Mouse (Mus musculus) ES-Bruce4 (cell line): ENCODE measurements around the gene Numbl. TPM values are rescaled to one million over a fixed set of nuclear protein-coding genes. Genes with fewer than 3 reads are reported as not detected.

ENCODE experiments used
- H3K27ac ChIP-seq: 2 replicates; pipeline ENCODE4 v1.5.1; 2012; ENCODE audit warnings: low read length, inconsistent platforms; ENCODE audit not compliant: insufficient read depth
- H3K27me3 ChIP-seq: 2 replicates; pipeline ENCODE4 v1.6.1; 2012; ENCODE audit warnings: mild to moderate bottlenecking, low read length, inconsistent platforms; ENCODE audit not compliant: control insufficient read depth, poor library complexity, insufficient read depth, severe bottlenecking
- H3K36me3 ChIP-seq: 2 replicates; pipeline ENCODE4 v1.6.1; 2012; ENCODE audit warnings: inconsistent platforms, mild to moderate bottlenecking, low read length, moderate library complexity; ENCODE audit not compliant: control insufficient read depth, poor library complexity, insufficient read depth, severe bottlenecking
- H3K4me1 ChIP-seq: one replicate; pipeline ENCODE4 v1.8.1; 2011; ENCODE audit warnings: low read length; ENCODE audit not compliant: control insufficient read depth, insufficient read depth
- H3K4me3 ChIP-seq: 2 replicates; pipeline ENCODE4 v1.5.1; 2011; ENCODE audit warnings: low read depth, mild to moderate bottlenecking, low read length
- H3K9ac ChIP-seq: 2 replicates; pipeline ENCODE4 v1.6.1; 2012; ENCODE audit warnings: low read depth, mild to moderate bottlenecking, inconsistent platforms; ENCODE audit not compliant: poor library complexity, severe bottlenecking
- H3K9me3 ChIP-seq: replicated peaks from 2 replicates; pipeline ENCODE4 v1.6.1; 2012; ENCODE audit warnings: mild to moderate bottlenecking, low read length, inconsistent platforms; ENCODE audit not compliant: control insufficient read depth, poor library complexity, insufficient read depth, severe bottlenecking
- CTCF ChIP-seq: IDR thresholded peaks from one replicate; pipeline ENCODE4 v1.8.1; 2011; ENCODE audit warnings: low read depth, low read length
- EP300 ChIP-seq: IDR thresholded peaks from 2 replicates; pipeline ENCODE4 v1.6.1; 2011; ENCODE audit warnings: low read depth, low read length; ENCODE audit not compliant: insufficient read depth
- POLR2A ChIP-seq: IDR thresholded peaks from one replicate; pipeline ENCODE4 v1.8.1; 2011; ENCODE audit warnings: low read length; ENCODE audit not compliant: insufficient read depth
- polyA plus RNA-seq: library from polyadenylated mRNA; stranded (reverse); fragments of >200 nt; gene quantifications from 2 replicates; pipeline ENCODE4 v1.2.4, GENCODE M21; 2011; ENCODE audit warnings: low read depth; ENCODE audit not compliant: missing spikeins, insufficient read depth, insufficient read length

Numbl gene
- polyA plus RNA-seq, 1 experiment = 32.9 TPM

DNA sequence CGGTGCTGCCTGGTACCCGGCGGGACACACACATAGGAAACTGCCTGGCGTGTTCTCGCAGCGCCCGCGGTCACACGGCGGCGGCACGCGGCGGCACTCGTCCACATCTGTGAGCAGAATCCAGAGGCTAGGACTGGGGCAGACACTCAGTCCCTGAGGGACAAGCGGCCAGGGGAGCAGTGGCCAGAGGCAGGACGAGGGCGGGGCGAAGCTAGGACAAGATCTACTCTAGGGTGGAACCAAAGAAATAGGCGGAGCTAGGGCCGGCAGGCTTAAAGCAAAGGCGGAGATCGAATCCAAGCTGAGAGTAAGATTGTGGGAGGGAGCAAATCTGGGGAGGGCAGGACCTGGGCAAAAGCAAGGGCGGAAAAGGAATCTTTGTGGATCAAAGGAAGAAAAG is 67.5 kb downstream of the Numbl start:
- peak overlapping the region; percentile 59 for H3K4me3 ChIP-seq
- no peaks in the 10 kb centered on the region for H3K27me3 ChIP-seq
- H3K36me3 ChIP-seq = peaks cover 12% of the 10 kb centered on the region
- TF ChIP-seq CTCF = no peak
- no peak for TF ChIP-seq EP300
- no peak for TF ChIP-seq POLR2A
- no peaks in the 10 kb centered on the region for H3K9me3 ChIP-seq
- H3K9ac ChIP-seq = peak overlapping the region; percentile 29; the same call in 1 of the 2 replicates
- peaks cover 6% of the 10 kb centered on the region for H3K4me1 ChIP-seq
- H3K27ac ChIP-seq = peak overlapping the region; percentile 54

DNA sequence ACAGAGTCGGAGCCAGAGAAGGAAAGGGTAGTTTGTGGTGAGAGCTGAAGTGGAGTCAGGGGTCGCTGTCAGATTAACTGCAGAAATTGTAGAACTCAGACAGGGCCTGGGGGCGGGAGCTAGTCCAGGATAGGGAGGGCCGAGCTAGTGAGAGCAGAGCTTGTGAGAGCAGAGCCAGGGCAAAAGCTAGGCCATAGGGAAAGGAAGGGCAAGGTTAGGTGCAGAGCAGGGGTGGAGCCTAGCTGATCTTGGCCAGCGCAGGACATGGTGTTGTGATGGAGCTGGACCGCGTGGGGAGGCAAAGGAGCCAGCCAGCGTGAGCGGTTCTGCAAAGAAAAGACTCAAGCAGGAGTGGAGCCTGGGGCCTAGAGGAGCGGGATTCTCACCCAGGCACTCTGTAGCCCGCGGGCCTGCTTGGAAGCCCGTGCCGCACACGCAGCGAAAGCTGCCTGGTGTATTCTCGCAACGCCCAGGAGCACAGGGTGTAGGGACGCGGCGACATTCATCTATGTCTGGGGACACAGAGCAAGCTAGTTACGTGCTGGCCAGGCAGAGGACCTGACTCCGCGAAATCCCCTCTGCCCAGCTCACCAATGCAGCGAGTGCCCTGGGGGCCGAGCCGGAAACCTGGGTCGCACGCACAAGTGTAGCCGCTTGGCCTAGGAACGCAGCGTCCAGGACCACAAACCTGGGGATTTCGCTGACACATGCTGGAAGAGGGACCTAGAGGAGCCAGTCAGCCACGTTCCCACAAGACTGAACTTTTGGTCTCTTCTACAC is 68.1 kb downstream of the Numbl start:
- H3K4me1 ChIP-seq = peaks cover 6% of the 10 kb centered on the region
- H3K9me3 ChIP-seq = no peaks in the 10 kb centered on the region
- H3K27me3 ChIP-seq = no peaks in the 10 kb centered on the region
- H3K36me3 ChIP-seq = peaks cover 12% of the 10 kb centered on the region
- H3K4me3 ChIP-seq = peak overlapping the region; percentile 30
- H3K27ac ChIP-seq = peak overlapping the region; percentile 54
- no peak for TF ChIP-seq CTCF
- TF ChIP-seq POLR2A = no peak
- TF ChIP-seq EP300 = no peak
- peak overlapping the region; percentile 29 for H3K9ac ChIP-seq

GRCm38 (mm10) chr7:27327500-27327899 is 69.3 kb downstream of the Numbl start:
- no peak overlapping the region for H3K9ac ChIP-seq
- TF ChIP-seq EP300 (0 out of 2 replicates have a peak, but pooled peaks have one; percentile 38), CTCF (no peak)
- no peak overlapping the region for H3K4me3 ChIP-seq
- H3K4me1 ChIP-seq = peaks cover 6% of the 10 kb centered on the region
- no peaks in the 10 kb centered on the region for H3K27me3 ChIP-seq
- peak overlapping the region; percentile 40; the same call in 1 of the 2 replicates for H3K27ac ChIP-seq
- H3K9me3 ChIP-seq = no peaks in the 10 kb centered on the region
- peaks cover 12% of the 10 kb centered on the region for H3K36me3 ChIP-seq

DNA sequence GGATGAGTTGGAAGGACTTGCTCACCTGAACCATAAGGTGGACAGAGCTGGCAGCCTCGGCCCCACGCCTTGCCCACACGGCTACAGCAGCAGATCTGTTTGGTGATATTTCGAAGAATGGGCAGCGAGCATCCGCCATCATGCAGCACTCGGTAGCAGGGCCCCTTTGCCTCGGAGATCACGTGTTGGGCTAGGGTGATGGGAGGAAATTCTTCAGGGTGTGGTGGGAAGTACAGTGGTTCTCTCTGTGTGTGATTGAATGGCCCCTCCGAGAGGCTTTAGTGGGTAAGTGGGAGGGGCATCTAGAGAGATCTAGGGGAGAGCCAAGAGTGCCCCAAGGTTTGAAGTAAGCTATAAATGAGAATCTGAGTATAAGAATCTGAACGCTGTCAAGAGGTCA is 69.9 kb downstream of the Numbl start:
- peaks cover 6% of the 10 kb centered on the region for H3K4me1 ChIP-seq
- H3K9ac ChIP-seq = no peak overlapping the region
- peaks cover 9% of the 10 kb centered on the region; the same call in 1 of the 2 replicates for H3K36me3 ChIP-seq
- H3K4me3 ChIP-seq = peak overlapping the region; percentile 36
- no peaks in the 10 kb centered on the region for H3K27me3 ChIP-seq
- TF ChIP-seq CTCF = no peak
- no peak for TF ChIP-seq POLR2A
- no peaks in the 10 kb centered on the region for H3K9me3 ChIP-seq
- H3K27ac ChIP-seq = peak overlapping the region; percentile 40; the same call in 1 of the 2 replicates

GRCm38 (mm10) chr7:27328648-27329047 is 70.4 kb downstream of the Numbl start:
- Histone ChIP-seq H3K4me3 (peak overlapping the region; percentile 72; the same call in 1 of the 2 replicates), H3K27me3 (no peaks in the 10 kb centered on the region), H3K9ac (peak overlapping the region; percentile 81), H3K36me3 (peaks cover 4% of the 10 kb centered on the region; the same call in 1 of the 2 replicates), H3K27ac (no peak overlapping the region), H3K4me1 (peaks cover 6% of the 10 kb centered on the region), H3K9me3 (no peaks in the 10 kb centered on the region)
- no peak for TF ChIP-seq EP300
- no peak for TF ChIP-seq CTCF
- no peak for TF ChIP-seq POLR2A

GRCm38 (mm10) chr7:27329326-27329947 is 71.2 kb downstream of the Numbl start:
- Histone ChIP-seq H3K4me1 (peaks cover 6% of the 10 kb centered on the region), H3K9me3 (no peaks in the 10 kb centered on the region), H3K27ac (peak overlapping the region; percentile 88), H3K9ac (peak overlapping the region; percentile 81), H3K4me3 (peak overlapping the region; percentile 72), H3K36me3 (no peaks in the 10 kb centered on the region), H3K27me3 (no peaks in the 10 kb centered on the region)
- TF ChIP-seq CTCF (peak; percentile 82), EP300 (peak; percentile 54; the same call in 1 of the 2 replicates), POLR2A (no peak)
